Mouse (Mus musculus) testis, adult 2 months (tissue): ENCODE results near the gene Cdc42bpa.

ENCODE experiments used
- CTCF ChIP-seq: fragments of 200-500 bp; IDR thresholded peaks from 2 replicates; pipeline ENCODE4 v1.5.1; 2012; ENCODE audit warnings: low read depth, mild to moderate bottlenecking, inconsistent platforms, low read length, moderate library complexity; ENCODE audit not compliant: control insufficient read depth, insufficient read depth, insufficient replicate concordance
- POLR2A ChIP-seq: fragments of 200-500 bp; IDR thresholded peaks from 2 replicates; pipeline ENCODE4 v1.6.1; 2012; ENCODE audit warnings: low read depth, mild to moderate bottlenecking, inconsistent platforms, low read length, moderate library complexity; ENCODE audit not compliant: control insufficient read depth

DNA sequence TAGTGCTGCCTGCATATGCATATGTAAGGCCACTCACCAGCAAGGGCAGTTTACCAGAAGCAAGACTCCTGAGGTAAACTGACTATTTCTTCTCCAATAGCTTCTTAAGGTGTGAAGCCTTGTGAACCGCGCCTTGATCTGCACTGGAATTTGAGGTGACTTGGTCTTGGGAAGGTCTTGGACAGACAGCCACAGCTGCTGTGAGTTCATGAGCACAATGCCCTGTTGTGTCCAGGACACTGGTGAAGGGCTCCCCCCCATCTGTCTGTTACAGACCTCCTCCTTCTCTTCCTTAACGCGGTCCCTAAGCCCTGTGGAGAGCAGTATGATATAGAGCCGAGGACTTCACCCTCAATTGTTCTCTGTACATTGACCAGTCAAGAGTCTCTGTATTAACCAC is 138.2 kb downstream of the Cdc42bpa start:
- TF ChIP-seq CTCF (no peak), POLR2A (no peak)
